Mouse (Mus musculus) liver, adult 2 months (tissue): ENCODE data around the gene Bcdin3d. TPM values are rescaled to one million over a fixed set of nuclear protein-coding genes. Genes with fewer than 3 reads are reported as not detected.

ENCODE experiments used
- DNase-seq: peaks from one replicate; pipeline ENCODE4 v3.0.0-alpha.2; 2011; ENCODE audit warnings: low read depth, low spot score; ENCODE audit errors: extremely low read depth
- H3K27ac ChIP-seq: fragments of 200-500 bp; replicated peaks from 2 replicates; pipeline ENCODE4 v1.5.1; 2012; ENCODE audit warnings: low read depth, mild to moderate bottlenecking, control low read depth, inconsistent platforms, low read length; ENCODE audit not compliant: insufficient read depth
- H3K27me3 ChIP-seq: fragments of 200-500 bp; 2 replicates; pipeline ENCODE4 v1.6.1; 2012; ENCODE audit warnings: mild to moderate bottlenecking, moderate library complexity, low read length, inconsistent platforms; ENCODE audit not compliant: control insufficient read depth, insufficient read depth
- H3K36me3 ChIP-seq: fragments of 200-500 bp; 2 replicates; pipeline ENCODE4 v1.6.1; 2012; ENCODE audit warnings: low read length, inconsistent platforms; ENCODE audit not compliant: control insufficient read depth, insufficient read depth
- H3K4me1 ChIP-seq: fragments of 200-500 bp; 2 replicates; pipeline ENCODE4 v1.6.1; 2011; ENCODE audit warnings: low read length; ENCODE audit not compliant: control insufficient read depth, insufficient read depth
- H3K4me3 ChIP-seq: fragments of 200-500 bp; 2 replicates; pipeline ENCODE4 v1.5.1; 2011; ENCODE audit warnings: low read depth, mild to moderate bottlenecking, control low read depth, low read length, moderate library complexity; ENCODE audit not compliant: insufficient read depth
- H3K79me2 ChIP-seq: fragments of 200-500 bp; 2 replicates; pipeline ENCODE4 v1.6.1; 2012; ENCODE audit warnings: inconsistent platforms, mild to moderate bottlenecking, low read length, moderate library complexity; ENCODE audit not compliant: control insufficient read depth, insufficient read depth
- H3K9ac ChIP-seq: fragments of 200-500 bp; 2 replicates; pipeline ENCODE4 v1.6.1; 2012; ENCODE audit warnings: low read depth, mild to moderate bottlenecking, control low read depth, inconsistent platforms, low read length
- CTCF ChIP-seq: fragments of 200-500 bp; IDR thresholded peaks from 2 replicates; pipeline ENCODE4 v1.5.1; 2011; ENCODE audit warnings: low read depth, low read length, control low read depth
- POLR2A ChIP-seq: fragments of 200-500 bp; IDR thresholded peaks from 2 replicates; pipeline ENCODE4 v1.6.1; 2011; ENCODE audit warnings: low read length, control low read depth; ENCODE audit not compliant: insufficient read depth; ENCODE audit errors: extremely low read depth
- WGBS: fragments of 180-500 bp; shearing (Covaris S2); methylation state at CpG from one replicate; pipeline ENCODE4 v1.1.7; 2018; 5-methylcytosine and 5-hydroxymethylcytosine counted together
- polyA plus RNA-seq: library from polyadenylated mRNA; depleted of rRNA; stranded (reverse); fragments of >200 nt; gene quantifications from 2 replicates; pipeline ENCODE4 v1.2.3, GENCODE M21; 2012
- total RNA-seq: library from RNA; depleted of rRNA; stranded (reverse); fragments of >200 nt; gene quantifications from 2 replicates; pipeline ENCODE4 v1.2.3, GENCODE M21; 2014

The Bcdin3d gene
- total and polyA plus RNA-seq, 2 experiments: 3.1 to 3.2 TPM

DNA sequence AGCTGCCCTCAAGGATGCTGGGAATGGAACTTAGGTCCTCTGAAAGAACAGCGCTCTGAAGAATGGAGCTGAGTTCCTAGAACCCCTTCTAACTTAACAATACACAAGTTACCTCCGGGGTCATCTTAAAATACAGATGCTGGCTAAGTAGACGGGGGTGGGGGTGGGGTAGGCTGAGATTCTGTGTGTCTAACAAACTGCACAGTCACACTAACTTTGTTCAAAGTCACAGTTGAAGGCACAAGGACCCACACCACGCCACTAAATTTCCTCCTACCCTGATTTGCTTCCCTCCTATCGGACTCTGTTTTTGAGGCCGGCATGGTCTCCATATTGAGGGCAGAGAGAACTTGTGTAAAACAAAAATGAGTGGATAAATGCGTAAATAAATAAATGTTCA lies 1.6 kb downstream of the Bcdin3d start:
- H3K4me1 ChIP-seq: no peaks in the 10 kb centered on the region; the same call in none of the 2 replicates
- no peak for DNase-seq
- H3K4me3 ChIP-seq: no peak overlapping the region
- no peaks in the 10 kb centered on the region for H3K79me2 ChIP-seq
- no peaks in the 10 kb centered on the region for H3K27me3 ChIP-seq
- H3K36me3 ChIP-seq: no peaks in the 10 kb centered on the region
- 92% methylated on average over 7 of the region's 7 CpGs for WGBS
- TF ChIP-seq POLR2A (no peak), CTCF (no peak)
- no peak overlapping the region for H3K27ac ChIP-seq
- H3K9ac ChIP-seq: no peak overlapping the region

GRCm38 (mm10) chr15:99471677-99472063 lies 2.9 kb downstream of the Bcdin3d start:
- DNase-seq: no peak
- Histone ChIP-seq H3K9ac (no peak overlapping the region), H3K36me3 (no peaks in the 10 kb centered on the region), H3K4me3 (no peak overlapping the region), H3K4me1 (no peaks in the 10 kb centered on the region; the same call in none of the 2 replicates), H3K79me2 (no peaks in the 10 kb centered on the region), H3K27me3 (no peaks in the 10 kb centered on the region), H3K27ac (no peak overlapping the region)
- 79% methylated on average over 14 of the region's 14 CpGs for WGBS
- TF ChIP-seq CTCF (no peak), POLR2A (no peak)

DNA sequence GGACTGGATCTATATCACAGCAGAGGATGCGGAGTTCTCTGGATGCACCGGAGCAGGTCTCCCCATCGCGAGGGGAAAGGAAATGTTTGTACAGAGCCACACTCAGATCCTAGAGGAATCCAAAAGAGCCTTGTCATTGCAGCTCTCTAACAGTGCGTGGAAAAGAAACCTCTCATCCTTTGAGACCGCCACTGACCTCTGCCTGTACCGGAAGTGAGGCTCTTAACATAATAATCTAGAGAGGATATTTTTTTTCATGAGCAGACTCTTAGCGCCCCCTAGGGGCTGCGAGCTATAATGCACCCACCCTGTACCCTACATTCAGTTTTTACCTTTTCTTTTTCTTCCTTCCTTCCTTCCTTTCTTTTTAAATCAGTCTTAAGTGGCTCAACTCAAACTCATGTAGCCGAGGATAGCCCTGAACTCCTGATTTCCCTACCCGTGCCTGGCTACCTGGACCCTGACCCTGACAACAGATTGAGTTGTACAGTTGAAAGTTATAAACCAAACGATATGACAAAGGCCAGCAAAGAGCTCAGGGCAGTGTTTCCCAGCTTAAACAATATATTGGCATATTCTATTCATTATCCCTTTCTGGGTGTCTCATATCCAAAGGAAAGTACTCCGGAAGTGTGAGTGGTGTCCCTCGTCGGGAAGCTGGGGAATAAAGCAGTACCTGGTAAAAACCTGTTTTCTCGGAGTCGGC lies 3.4 kb downstream of the Bcdin3d start:
- H3K4me1 ChIP-seq: no peaks in the 10 kb centered on the region; the same call in none of the 2 replicates
- DNase-seq: no peak
- no peak overlapping the region for H3K4me3 ChIP-seq
- no peak overlapping the region for H3K27ac ChIP-seq
- no peaks in the 10 kb centered on the region for H3K79me2 ChIP-seq
- no peaks in the 10 kb centered on the region for H3K27me3 ChIP-seq
- TF ChIP-seq CTCF (peak; percentile 53; the same call in 1 of the 2 replicates), POLR2A (no peak)
- 57% methylated on average over 17 of the region's 17 CpGs for WGBS
- H3K9ac ChIP-seq: no peak overlapping the region
- no peaks in the 10 kb centered on the region for H3K36me3 ChIP-seq

DNA sequence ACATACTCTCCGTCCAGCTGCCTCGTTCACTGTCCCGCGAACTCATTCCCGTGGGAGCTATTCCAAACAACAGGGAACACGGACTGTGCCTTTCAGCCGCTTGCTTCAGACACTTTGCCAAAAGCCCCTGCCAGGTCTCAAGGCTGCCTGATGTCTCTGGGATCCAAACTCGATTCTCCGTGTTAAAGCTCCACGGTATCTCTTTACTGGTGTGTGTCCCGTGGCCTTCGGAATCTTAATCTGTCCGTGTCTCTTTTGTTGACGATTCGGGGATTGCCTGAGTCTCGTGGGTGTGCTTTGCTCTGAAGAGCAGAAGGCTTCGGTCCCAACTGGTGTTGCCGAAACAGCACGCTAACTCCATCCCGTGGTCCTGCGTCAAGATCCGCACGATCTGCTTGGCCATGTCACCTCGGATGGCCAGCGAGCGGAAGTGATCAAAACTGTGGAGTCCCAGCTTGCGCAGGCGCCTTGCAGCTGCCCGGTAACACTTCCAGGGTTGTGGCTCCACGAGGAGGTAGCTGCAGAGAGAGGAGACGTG lies 4.2 kb downstream of the Bcdin3d start:
- Histone ChIP-seq H3K4me3 (no peak overlapping the region), H3K27me3 (no peaks in the 10 kb centered on the region), H3K36me3 (no peaks in the 10 kb centered on the region), H3K9ac (no peak overlapping the region), H3K4me1 (no peaks in the 10 kb centered on the region; the same call in none of the 2 replicates), H3K79me2 (no peaks in the 10 kb centered on the region), H3K27ac (no peak overlapping the region)
- DNase-seq: no peak
- WGBS: 89% methylated on average over 31 of the region's 31 CpGs
- no peak for TF ChIP-seq CTCF
- no peak for TF ChIP-seq POLR2A

GRCm38 (mm10) chr15:99469736-99470135 lies 4.8 kb downstream of the Bcdin3d start:
- Histone ChIP-seq H3K4me3 (no peak overlapping the region), H3K9ac (no peak overlapping the region), H3K27me3 (no peaks in the 10 kb centered on the region), H3K27ac (no peak overlapping the region), H3K36me3 (no peaks in the 10 kb centered on the region), H3K79me2 (no peaks in the 10 kb centered on the region), H3K4me1 (no peaks in the 10 kb centered on the region; the same call in none of the 2 replicates)
- TF ChIP-seq CTCF (no peak), POLR2A (no peak)
- no peak for DNase-seq
- WGBS: 91% methylated on average over 4 of the region's 4 CpGs

- peak; percentile 46 for DNase-seq
- no peak overlapping the region for H3K4me3 ChIP-seq
- whole genome bisulfite sequencing: 37% methylated on average over 3 of the region's 3 CpGs
- H3K27ac ChIP-seq: no peak overlapping the region
- no peaks in the 10 kb centered on the region for H3K79me2 ChIP-seq
- no peaks in the 10 kb centered on the region for H3K36me3 ChIP-seq
- no peaks in the 10 kb centered on the region; the same call in none of the 2 replicates for H3K4me1 ChIP-seq
- no peak overlapping the region for H3K9ac ChIP-seq
- TF ChIP-seq POLR2A (no peak), CTCF (peak; percentile 52)
- no peaks in the 10 kb centered on the region for H3K27me3 ChIP-seq
Observed at GRCm38 (mm10) chr15:99469067-99469466, 5.5 kb downstream of the Bcdin3d start.
